Mouse (Mus musculus) retina, postnatal 7 days (tissue): ENCODE measurements around the gene Ptcra.

ENCODE experiments used
- DNase-seq: peaks from one replicate; pipeline ENCODE4 v3.0.0-alpha.2; 2012; ENCODE audit warnings: low read depth, low spot score

Gene Ptcra

GRCm38 (mm10) chr17:46725731-46726645 is 37.5 kb downstream of the Ptcra start:
- DNase-seq: no peak

- DNase-seq: no peak
Observed at GRCm38 (mm10) chr17:46725273-46725672, 38.2 kb downstream of the Ptcra start.

GRCm38 (mm10) chr17:46724477-46725084 is 38.9 kb downstream of the Ptcra start:
- DNase-seq: no peak

GRCm38 (mm10) chr17:46721077-46721476 is 42.4 kb downstream of the Ptcra start:
- DNase-seq: no peak

- no peak for DNase-seq
Observed at GRCm38 (mm10) chr17:46714756-46715481, 48.6 kb downstream of the Ptcra start.

- no peak for DNase-seq
Observed at GRCm38 (mm10) chr17:46713849-46714248, 49.7 kb downstream of the Ptcra start.

GRCm38 (mm10) chr17:46712442-46712841 is 51.1 kb downstream of the Ptcra start:
- DNase-seq: no peak

- no peak for DNase-seq
Observed at GRCm38 (mm10) chr17:46711612-46712271, 51.8 kb downstream of the Ptcra start.

- peak; percentile 91 for DNase-seq
Observed at GRCm38 (mm10) chr17:46710959-46711597, 52.4 kb downstream of the Ptcra start, which contains the start of gene Pex6. Pex6 (plus strand) TSS chr17:46711463.

GRCm38 (mm10) chr17:46706375-46707089 is 57.0 kb downstream of the Ptcra start:
- no peak for DNase-seq
